Mouse (Mus musculus): Measurements from ENCODE around the gene Cbarp. TPM values are rescaled to one million over a fixed set of nuclear protein-coding genes. Genes with fewer than 3 reads are reported as not detected.

Cbarp gene
- polyA plus RNA-seq, 1 experiment: 1.5 TPM

GRCm38 (mm10) chr10:80164998-80165344, 24.3 kb upstream of the Cbarp start:
- H3K4me3 ChIP-seq (ENCODE audit: insufficient read depth, low read depth, low read length): peak overlapping the region; percentile 52
- H3K4me1 ChIP-seq (ENCODE audit: control insufficient read depth, insufficient read depth, insufficient read length, low read length): peaks cover 23% of the 10 kb centered on the region
- H3K27ac ChIP-seq (replicated peaks; ENCODE audit: low read depth, low read length): peak overlapping the region; percentile 47; the same call in 1 of the 2 replicates

- H3K4me3 ChIP-seq (ENCODE audit: insufficient read depth, low read depth, low read length): peak overlapping the region; percentile 52
- peaks cover 23% of the 10 kb centered on the region for H3K4me1 ChIP-seq (ENCODE audit: control insufficient read depth, insufficient read depth, insufficient read length, low read length)
- H3K27ac ChIP-seq (replicated peaks; ENCODE audit: low read depth, low read length): peak overlapping the region; percentile 47
Observed at GRCm38 (mm10) chr10:80164161-80164997, 23.7 kb upstream of the Cbarp start.

GRCm38 (mm10) chr10:80163721-80164120, 23.1 kb upstream of the Cbarp start:
- Histone ChIP-seq H3K4me3 (ENCODE audit: insufficient read depth, low read depth, low read length) (no peak overlapping the region), H3K4me1 (ENCODE audit: control insufficient read depth, insufficient read depth, insufficient read length, low read length) (peaks cover 27% of the 10 kb centered on the region), H3K27ac (replicated peaks; ENCODE audit: low read depth, low read length) (peak overlapping the region; percentile 26)

- H3K4me3 ChIP-seq (ENCODE audit: insufficient read depth, low read depth, low read length): no peak overlapping the region
- peaks cover 29% of the 10 kb centered on the region for H3K4me1 ChIP-seq (ENCODE audit: control insufficient read depth, insufficient read depth, insufficient read length, low read length)
- H3K27ac ChIP-seq (replicated peaks; ENCODE audit: low read depth, low read length): no peak overlapping the region
Observed at GRCm38 (mm10) chr10:80162716-80163299, 22.2 kb upstream of the Cbarp start.

GRCm38 (mm10) chr10:80162243-80162608, 21.6 kb upstream of the Cbarp start:
- H3K4me1 ChIP-seq (ENCODE audit: control insufficient read depth, insufficient read depth, insufficient read length, low read length): peaks cover 30% of the 10 kb centered on the region
- H3K4me3 ChIP-seq (ENCODE audit: insufficient read depth, low read depth, low read length): no peak overlapping the region
- peak overlapping the region; percentile 73 for H3K27ac ChIP-seq (replicated peaks; ENCODE audit: low read depth, low read length)

- H3K4me1 ChIP-seq (ENCODE audit: control insufficient read depth, insufficient read depth, insufficient read length, low read length): peaks cover 32% of the 10 kb centered on the region
- peak overlapping the region; percentile 73 for H3K27ac ChIP-seq (replicated peaks; ENCODE audit: low read depth, low read length)
- H3K4me3 ChIP-seq (ENCODE audit: insufficient read depth, low read depth, low read length): no peak overlapping the region
Observed at GRCm38 (mm10) chr10:80161522-80162242, 21.0 kb upstream of the Cbarp start.

GRCm38 (mm10) chr10:80160455-80161371, 20.1 kb upstream of the Cbarp start:
- H3K4me1 ChIP-seq (ENCODE audit: control insufficient read depth, insufficient read depth, insufficient read length, low read length): peaks cover 32% of the 10 kb centered on the region
- H3K27ac ChIP-seq (replicated peaks; ENCODE audit: low read depth, low read length): peak overlapping the region; percentile 79
- peak overlapping the region; percentile 50 for H3K4me3 ChIP-seq (ENCODE audit: insufficient read depth, low read depth, low read length)

- H3K4me3 ChIP-seq (ENCODE audit: insufficient read depth, low read depth, low read length): peak overlapping the region; percentile 50
- peaks cover 35% of the 10 kb centered on the region for H3K4me1 ChIP-seq (ENCODE audit: control insufficient read depth, insufficient read depth, insufficient read length, low read length)
- peak overlapping the region; percentile 97 for H3K27ac ChIP-seq (replicated peaks; ENCODE audit: low read depth, low read length)
Observed at GRCm38 (mm10) chr10:80159561-80160454, 19.2 kb upstream of the Cbarp start.

- Histone ChIP-seq H3K27ac (replicated peaks; ENCODE audit: low read depth, low read length) (peak overlapping the region; percentile 97), H3K4me3 (ENCODE audit: insufficient read depth, low read depth, low read length) (peak overlapping the region; percentile 42), H3K4me1 (ENCODE audit: control insufficient read depth, insufficient read depth, insufficient read length, low read length) (peaks cover 32% of the 10 kb centered on the region)
Observed at GRCm38 (mm10) chr10:80159021-80159560, 18.5 kb upstream of the Cbarp start.

- peak overlapping the region; percentile 26 for H3K4me3 ChIP-seq (ENCODE audit: insufficient read depth, low read depth, low read length)
- H3K4me1 ChIP-seq (ENCODE audit: control insufficient read depth, insufficient read depth, insufficient read length, low read length): peaks cover 29% of the 10 kb centered on the region
Observed at GRCm38 (mm10) chr10:80158307-80158986, 17.8 kb upstream of the Cbarp start.

GRCm38 (mm10) chr10:80157141-80157929, 16.7 kb upstream of the Cbarp start:
- peaks cover 36% of the 10 kb centered on the region for H3K4me1 ChIP-seq (ENCODE audit: control insufficient read depth, insufficient read depth, insufficient read length, low read length)
- H3K4me3 ChIP-seq (ENCODE audit: insufficient read depth, low read depth, low read length): no peak overlapping the region

More at GRCm38 (mm10) chr10:80158307-80158986, 17.8 kb upstream of the Cbarp start:
- H3K27ac ChIP-seq (replicated peaks; ENCODE audit: low read depth, low read length): peak overlapping the region; percentile 97

GRCm38 (mm10) chr10:80156752-80157053, 16.1 kb upstream of the Cbarp start:
- peaks cover 33% of the 10 kb centered on the region for H3K4me1 ChIP-seq (ENCODE audit: control insufficient read depth, insufficient read depth, insufficient read length, low read length)
- peak overlapping the region; percentile 16; the same call in 1 of the 2 replicates for H3K4me3 ChIP-seq (ENCODE audit: insufficient read depth, low read depth, low read length)

More at GRCm38 (mm10) chr10:80157141-80157929, 16.7 kb upstream of the Cbarp start:
- H3K27ac ChIP-seq (replicated peaks; ENCODE audit: low read depth, low read length): peak overlapping the region; percentile 97

More at GRCm38 (mm10) chr10:80156752-80157053, 16.1 kb upstream of the Cbarp start:
- peak overlapping the region; percentile 65 for H3K27ac ChIP-seq (replicated peaks; ENCODE audit: low read depth, low read length)
